Mouse (Mus musculus): Measurements from ENCODE around the gene Gm10184. TPM values are rescaled to one million over a fixed set of nuclear protein-coding genes. Genes with fewer than 3 reads are reported as not detected.

Gene Gm10184
- polyA plus RNA-seq (2014; fragmentation: Illumina TruSeq; extraction: RNeasy Lipid Tissue Mini Kit (QIAGEN cat#74804); ENCODE audit: low replicate concordance): 29.6 TPM

DNA sequence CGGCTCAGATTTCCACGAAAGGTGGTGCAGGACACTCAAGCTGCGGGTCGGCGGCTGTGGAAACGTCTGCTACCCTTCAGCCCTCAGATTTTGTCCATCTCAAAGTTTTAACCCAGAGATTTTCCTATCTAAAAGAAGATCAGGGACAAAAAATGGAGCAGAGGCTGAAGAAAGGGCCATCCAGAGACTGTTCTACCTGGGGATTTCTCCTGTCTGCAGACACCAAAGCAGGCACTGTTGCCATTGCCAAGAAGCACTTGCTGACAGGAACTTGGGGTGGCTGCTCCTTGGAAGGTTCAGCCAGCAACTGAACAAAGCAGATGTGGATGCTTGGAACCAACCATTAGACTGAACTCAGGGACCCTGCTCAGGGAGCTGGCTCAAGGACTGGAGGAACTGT, at the start of gene Gm10184:
Gene Gm10184 (minus strand): TSS at position 101 of the 400 bp plus-strand sequence.

Measured in small intestine, adult 10 weeks (tissue).